Mouse (Mus musculus) left cerebral cortex, postnatal 10 days (tissue): Measurements from ENCODE around the gene Gm7995. TPM values are rescaled to one million over a fixed set of nuclear protein-coding genes. Genes with fewer than 3 reads are reported as not detected.
"Not testable (repeated sequence)": the region's sequence is repeated elsewhere in the genome, so short reads cannot be mapped to it uniquely, and the experiment has no call there.

Experiments used
- DNase-seq, 2 experiments: peaks; one replicate each; pipeline ENCODE4 v3.0.0; 2021 to 2022; ENCODE audit warnings: low spot score in 2 of 2, mixed read lengths in 1 of 2; ENCODE audit errors: extremely low spot score in 1 of 2
- intact Hi-C: fragments of 180-260 bp; cut with DNase I; formaldehyde crosslinking; loops from one replicate; pipeline ENCODE4 v1.15.1; 2025
- microRNA-seq: library from miRNA; unstranded; fragments of <30 nt; microRNA quantifications from one replicate; pipeline ENCODE4 v1.2.0, GENCODE M21; 2022
- total RNA-seq, 2 experiments: library from RNA; stranded (reverse); gene quantifications; 2 replicates each; pipeline ENCODE4 v1.2.3; 2021

The Gm7995 gene
- total RNA-seq = not detected

DNA sequence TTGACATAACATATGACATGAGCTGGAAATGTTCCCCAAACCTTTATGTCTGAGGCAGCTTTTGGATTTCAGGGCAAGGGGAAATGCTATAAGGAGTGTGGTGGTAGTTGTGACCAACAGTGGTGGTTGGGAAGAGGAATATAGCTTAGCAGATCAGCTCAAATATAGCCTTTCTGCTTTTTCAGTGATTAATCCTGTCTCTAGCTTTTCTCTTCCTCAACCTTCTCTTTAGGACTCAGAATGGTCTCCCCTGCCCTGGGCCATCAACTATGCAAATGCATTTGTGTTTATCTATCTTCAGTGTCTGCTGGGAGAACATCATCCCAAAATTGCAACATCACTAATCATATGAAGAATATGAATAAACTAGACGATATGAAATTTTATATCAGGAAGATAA is at the start of gene Gm7995:
Gm7995 (plus strand) TSS at position 301 of the 400 bp plus-strand sequence.
- DNase-seq, intact Hi-C loops: not testable (repeated sequence)

DNA sequence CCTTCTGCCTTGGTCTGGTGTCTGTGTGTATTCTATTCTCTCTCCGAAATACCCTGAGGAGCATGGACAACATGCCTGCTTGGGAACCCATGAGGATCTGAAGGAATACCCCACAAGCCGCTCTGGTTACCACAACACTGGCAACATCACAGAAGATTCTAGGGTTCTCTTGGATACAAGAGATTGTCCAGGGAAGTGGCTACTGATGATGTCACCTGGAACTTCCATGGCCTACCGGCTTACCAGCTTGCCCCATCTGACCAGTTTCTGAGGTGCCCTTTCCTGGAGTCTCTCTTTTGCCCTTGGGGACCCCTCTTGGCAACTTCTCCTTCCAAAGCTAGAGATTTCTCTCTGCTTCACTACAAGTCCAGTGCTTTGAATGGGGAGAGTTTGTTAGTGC is 12.8 kb upstream of the Gm7995 start, which contains the start of gene Gm9611:
Gm9611 (minus strand) TSS at position 101 of the 400 bp plus-strand sequence.
- DNase-seq, intact Hi-C loops: not testable (repeated sequence)

Small RNA genes within 50 kb of the gene (microRNA-seq; reads per million reads assigned to microRNA genes)
- gene Gm25208 (not detected), gene Gm25892 (not detected)

Other genes with a start within 250 kb of the Gm7995 start
- not detected for gene Gm7951, start 192.8 kb upstream of the Gm7995 start, total RNA-seq
- gene Gm17027, start 147.6 kb upstream of the Gm7995 start, total RNA-seq = not detected
- 1 to 10 TPM; 2.1 TPM for gene Gm3573, start 119.4 kb upstream of the Gm7995 start, total RNA-seq
- gene Gm17026, start 50.2 kb upstream of the Gm7995 start, total RNA-seq = not detected
- not detected for gene Gm9611, start 12.9 kb upstream of the Gm7995 start, total RNA-seq
- not detected for gene Gm8005, start 129.5 kb downstream of the Gm7995 start, total RNA-seq
- gene Gm8011, start 153.7 kb downstream of the Gm7995 start, total RNA-seq = not detected
- gene Gm8020, start 192.1 kb downstream of the Gm7995 start, total RNA-seq = not detected
- gene Gm8024, start 214.1 kb downstream of the Gm7995 start, total RNA-seq = not detected